Mouse (Mus musculus): ENCODE data around the gene Tacr2.
A peak's percentile ranks its signal among the peaks of the same experiment; 100 is the strongest.

DNA sequence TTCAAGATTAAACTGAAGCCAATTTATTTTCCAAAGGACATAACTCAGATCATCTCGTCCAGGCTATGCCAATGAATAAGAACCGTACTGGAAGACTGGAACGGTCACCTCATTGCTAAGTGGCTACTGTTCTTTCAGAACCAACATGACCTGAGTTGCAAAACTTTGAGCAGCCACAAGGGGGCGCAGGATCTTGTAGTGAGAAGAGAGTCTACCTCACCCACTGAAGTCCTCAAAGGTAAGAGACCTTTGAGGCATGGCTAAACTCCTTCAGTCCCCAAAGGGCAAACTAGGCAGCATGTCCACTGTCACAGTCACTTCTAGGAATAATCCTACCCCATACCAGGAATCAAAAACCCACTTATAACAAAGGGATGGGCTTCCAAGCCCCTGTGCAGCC lies 23.0 kb downstream of the Tacr2 start:
- TF ChIP-seq ELF1 (IDR thresholded peaks at IDR 0.05; ENCODE audit: low read depth, low read length) (no peak), USF1 (IDR thresholded peaks at IDR 0.05; ENCODE audit: low read depth, low read length) (no peak), CTCF (IDR thresholded peaks at IDR 0.05 in 2 of 3, conservative IDR thresholded peaks at IDR 0.05 in 1 of 3; ENCODE audit: control insufficient read depth in 1 of 3, insufficient read depth in 1 of 3, low read depth in 2 of 3, low read length in 3 of 3, poor library complexity in 1 of 3, severe bottlenecking in 1 of 3) (peak; percentile 81 to 86 (median 83)), GABPA (IDR thresholded peaks at IDR 0.05; ENCODE audit: low read depth, low read length) (no peak), MAX (IDR thresholded peaks at IDR 0.05; ENCODE audit: low read length) (no peak), MXI1 (IDR thresholded peaks at IDR 0.05; ENCODE audit: low read depth, low read length) (no peak), MAFK (IDR thresholded peaks at IDR 0.05; ENCODE audit: borderline replicate concordance, low read depth, low read length) (no peak)

All from MEL (cell line).